Mouse (Mus musculus) forebrain, embryonic 12.5 days (tissue): ENCODE results near the gene Styk1. TPM values are rescaled to one million over a fixed set of nuclear protein-coding genes. Genes with fewer than 3 reads are reported as not detected.

Source experiments
- ATAC-seq: fragments of 200-750 bp; cut with Nextera tagmentation; 2 replicates; pipeline ENCODE4 v1.8.0; 2017; ENCODE audit warnings: moderate TSS enrichment; ENCODE audit not compliant: low FRiP score
- H3K27ac ChIP-seq: fragments of 300-500 bp; sonication (generic); 2 replicates; pipeline ENCODE4 v1.5.1; 2016; ENCODE audit warnings: mild to moderate bottlenecking
- H3K27me3 ChIP-seq: fragments of 300-500 bp; sonication (generic); 2 replicates; pipeline ENCODE4 v1.6.1; 2016; ENCODE audit warnings: mild to moderate bottlenecking
- H3K36me3 ChIP-seq: fragments of 300-500 bp; sonication (generic); replicated peaks from 2 replicates; pipeline ENCODE4 v1.6.1; 2016; ENCODE audit warnings: mild to moderate bottlenecking
- H3K4me1 ChIP-seq: fragments of 300-500 bp; sonication (generic); 2 replicates; pipeline ENCODE4 v1.6.1; 2016
- H3K4me2 ChIP-seq: fragments of 300-500 bp; sonication (generic); 2 replicates; pipeline ENCODE4 v1.6.1; 2016; ENCODE audit warnings: mild to moderate bottlenecking, moderate library complexity
- H3K4me3 ChIP-seq: fragments of 300-500 bp; sonication (generic); replicated peaks from 2 replicates; pipeline ENCODE4 v1.5.1; 2016; ENCODE audit warnings: mild to moderate bottlenecking
- H3K9ac ChIP-seq: fragments of 300-500 bp; sonication (generic); 2 replicates; pipeline ENCODE4 v1.6.1; 2016; ENCODE audit warnings: mild to moderate bottlenecking
- H3K9me3 ChIP-seq: fragments of 300-500 bp; sonication (generic); 2 replicates; pipeline ENCODE4 v1.6.1; 2016
- WGBS: fragments of 180-500 bp; shearing (Covaris S2); methylation state at CpG from one replicate; pipeline ENCODE4 v1.1.7; 2016; 5-methylcytosine and 5-hydroxymethylcytosine counted together
- polyA plus RNA-seq: library from polyadenylated mRNA; unstranded; fragments of >200 nt; fragmentation: Nextera tagmentation; extraction: Ambion mirVana; gene quantifications from 2 replicates; pipeline ENCODE4 v1.2.1, GENCODE M21; 2016

Gene Styk1
- 0.83 and 1.1 TPM in 2 replicates for polyA plus RNA-seq

DNA sequence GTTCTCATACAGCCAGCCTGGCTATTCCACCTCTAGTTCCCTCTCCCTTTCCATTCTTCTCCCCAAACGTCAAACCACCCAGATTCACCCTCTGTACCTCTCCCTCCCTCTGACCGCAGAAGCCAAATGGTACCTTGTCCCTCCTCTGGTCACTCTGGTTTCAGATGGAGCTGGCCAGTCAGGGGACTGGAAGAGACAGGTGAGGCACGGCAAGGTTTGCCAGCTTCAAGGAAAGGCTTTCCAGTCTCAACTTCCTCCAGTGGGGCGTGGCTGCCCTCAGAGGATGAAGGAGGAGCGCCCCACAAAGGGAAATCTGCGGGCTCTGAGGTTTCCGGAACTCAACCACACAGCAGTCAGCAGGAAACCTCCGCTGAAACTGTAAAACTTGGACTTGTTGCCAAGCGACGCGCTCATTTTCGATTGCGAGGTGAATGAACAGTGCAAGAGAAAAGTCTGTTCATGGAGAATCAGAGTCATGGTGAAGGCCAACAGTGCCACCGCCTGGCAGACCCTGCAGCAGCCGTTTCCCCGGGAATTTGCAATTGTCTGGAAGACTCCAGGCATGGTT, at the start of gene Styk1:
Gene Styk1, minus strand, starts transcription at position 246 of the 568 bp plus-strand sequence.
- ATAC-seq, result peak; percentile 79; the same call in 1 of the 2 replicates
- H3K9ac ChIP-seq, result no peak within 1 kb of the TSS; the same call in 1 of the 2 replicates

DNA sequence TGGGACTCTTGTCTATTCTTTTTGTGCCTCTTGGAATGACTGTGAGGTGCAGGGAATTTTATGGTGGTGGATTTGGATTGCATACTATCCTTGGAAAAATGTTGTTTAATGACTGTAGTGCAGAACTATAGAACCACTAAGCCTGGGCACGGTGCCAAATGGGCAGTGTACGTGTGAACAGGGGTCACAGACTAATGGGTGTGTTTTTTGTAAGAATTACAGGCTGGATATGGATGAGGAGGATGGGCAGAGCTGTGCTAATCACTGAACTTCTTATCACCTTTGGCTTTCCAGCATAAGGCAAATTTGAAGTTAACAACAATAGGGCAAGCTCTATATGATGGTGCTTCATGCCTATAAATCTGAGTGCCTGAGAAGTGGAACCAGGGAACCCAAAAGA, 49.6 kb upstream of the Styk1 start:
- Histone ChIP-seq H3K27me3 (no peaks in the 10 kb centered on the region), H3K9me3 (no peaks in the 10 kb centered on the region), H3K36me3 (no peaks in the 10 kb centered on the region), H3K4me3 (no peak overlapping the region), H3K9ac (no peak overlapping the region), H3K27ac (no peak overlapping the region), H3K4me2 (no peak overlapping the region), H3K4me1 (no peaks in the 10 kb centered on the region)
- ATAC-seq, result no peak
- WGBS, result 65% methylated on average over 2 of the region's 2 CpGs

More for the DNA sequence above, at the start of gene Styk1:
- Histone ChIP-seq H3K27me3 (no peaks in the 10 kb centered on the region), H3K27ac (no peak within 1 kb of the TSS), H3K36me3 (no peaks in the 10 kb centered on the region), H3K4me1 (peaks cover 4% of the 10 kb centered on the region), H3K4me3 (peak within 1 kb of the TSS; percentile 31), H3K9me3 (no peaks in the 10 kb centered on the region), H3K4me2 (peak within 1 kb of the TSS; percentile 58)
- WGBS, result 2% methylated on average over 16 of the region's 16 CpGs

DNA sequence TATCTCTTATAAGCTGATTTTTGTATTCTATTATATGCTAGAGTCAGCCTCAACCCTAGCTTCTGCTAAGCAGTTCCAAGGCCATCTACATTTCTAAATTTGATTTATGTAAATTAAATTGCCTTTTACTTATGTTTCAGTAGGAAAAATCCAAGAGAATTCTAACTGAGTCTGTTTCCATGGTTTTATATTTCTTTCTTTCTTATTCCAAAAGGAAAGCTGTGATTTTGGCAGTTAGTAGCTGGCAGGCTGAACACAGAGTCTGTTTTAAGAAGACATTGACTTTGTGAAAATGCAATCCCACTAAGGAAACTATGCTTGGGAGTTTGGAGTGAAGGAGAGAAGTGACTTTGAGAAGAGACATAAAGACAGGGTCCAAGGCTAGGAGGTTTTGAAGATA, 49.2 kb upstream of the Styk1 start:
- H3K4me2 ChIP-seq, result no peak overlapping the region
- no peaks in the 10 kb centered on the region for H3K4me1 ChIP-seq
- H3K4me3 ChIP-seq, result no peak overlapping the region
- H3K9ac ChIP-seq, result no peak overlapping the region
- ATAC-seq, result no peak
- no peaks in the 10 kb centered on the region for H3K36me3 ChIP-seq
- no peak overlapping the region for H3K27ac ChIP-seq
- no peaks in the 10 kb centered on the region for H3K9me3 ChIP-seq
- no peaks in the 10 kb centered on the region for H3K27me3 ChIP-seq

- no peak overlapping the region for H3K9ac ChIP-seq
- no peak overlapping the region for H3K4me2 ChIP-seq
- no peaks in the 10 kb centered on the region for H3K4me1 ChIP-seq
- no peaks in the 10 kb centered on the region for H3K36me3 ChIP-seq
- H3K4me3 ChIP-seq, result no peak overlapping the region
- no peak overlapping the region for H3K27ac ChIP-seq
- H3K27me3 ChIP-seq, result no peaks in the 10 kb centered on the region
- no peaks in the 10 kb centered on the region for H3K9me3 ChIP-seq
- 89% methylated on average over 2 of the region's 2 CpGs for WGBS
- ATAC-seq, result no peak
These were observed 47.9 kb upstream of the Styk1 start for GRCm38 (mm10) chr6:131401259-131401658.

- Histone ChIP-seq H3K27ac (no peak overlapping the region), H3K27me3 (no peaks in the 10 kb centered on the region), H3K36me3 (no peaks in the 10 kb centered on the region), H3K4me1 (no peaks in the 10 kb centered on the region), H3K9ac (no peak overlapping the region), H3K9me3 (no peaks in the 10 kb centered on the region), H3K4me2 (no peak overlapping the region), H3K4me3 (no peak overlapping the region)
- no peak for ATAC-seq
- 76% methylated on average over 1 of the region's 1 CpGs for WGBS
These were observed 43.3 kb upstream of the Styk1 start for GRCm38 (mm10) chr6:131396650-131397049.

DNA sequence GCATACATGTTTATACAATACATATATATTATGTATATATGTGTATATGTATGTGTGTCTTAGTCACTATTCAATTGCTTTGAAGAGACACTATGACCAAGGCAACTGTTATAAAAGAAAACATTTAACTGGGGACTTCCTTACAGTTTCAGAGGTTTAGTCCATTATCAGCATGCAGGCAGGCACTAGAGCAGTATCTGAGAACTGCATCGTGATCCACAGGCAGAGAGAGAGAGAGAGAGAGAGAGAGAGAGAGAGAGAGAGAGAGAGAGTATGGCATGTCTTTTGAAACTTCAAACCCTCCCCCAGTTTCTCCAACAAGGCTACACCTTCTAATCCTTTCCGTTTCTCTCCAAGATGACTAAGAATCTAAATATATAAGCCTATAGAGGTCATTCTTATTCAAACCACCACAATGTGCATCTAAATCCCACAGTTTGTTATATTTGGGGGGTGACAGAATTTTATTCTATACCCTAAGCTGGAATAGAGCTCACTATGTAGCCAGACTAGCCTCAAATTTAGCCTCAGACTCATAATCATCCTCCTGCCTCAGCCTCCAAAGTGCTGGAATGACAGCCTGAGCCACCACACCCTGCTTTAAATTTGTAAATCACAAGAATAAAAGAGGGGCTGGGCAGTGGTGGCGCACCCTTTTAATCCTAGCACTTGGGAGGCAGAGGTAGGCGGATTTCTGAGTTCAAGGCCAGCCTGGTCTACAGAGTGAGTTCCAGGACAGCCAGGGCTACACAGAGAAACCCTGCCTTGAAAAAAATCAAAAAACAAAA, 40.7 kb upstream of the Styk1 start:
- 71% methylated on average over 4 of the region's 4 CpGs for WGBS
- no peaks in the 10 kb centered on the region for H3K36me3 ChIP-seq
- H3K9me3 ChIP-seq, result no peaks in the 10 kb centered on the region
- H3K4me1 ChIP-seq, result no peaks in the 10 kb centered on the region
- H3K4me2 ChIP-seq, result no peak overlapping the region
- H3K9ac ChIP-seq, result no peak overlapping the region
- no peak for ATAC-seq
- 0 out of 2 replicates have a peak, but pooled peaks cover 6% of the 10 kb centered on the region for H3K27me3 ChIP-seq
- H3K27ac ChIP-seq, result no peak overlapping the region
- H3K4me3 ChIP-seq, result no peak overlapping the region

DNA sequence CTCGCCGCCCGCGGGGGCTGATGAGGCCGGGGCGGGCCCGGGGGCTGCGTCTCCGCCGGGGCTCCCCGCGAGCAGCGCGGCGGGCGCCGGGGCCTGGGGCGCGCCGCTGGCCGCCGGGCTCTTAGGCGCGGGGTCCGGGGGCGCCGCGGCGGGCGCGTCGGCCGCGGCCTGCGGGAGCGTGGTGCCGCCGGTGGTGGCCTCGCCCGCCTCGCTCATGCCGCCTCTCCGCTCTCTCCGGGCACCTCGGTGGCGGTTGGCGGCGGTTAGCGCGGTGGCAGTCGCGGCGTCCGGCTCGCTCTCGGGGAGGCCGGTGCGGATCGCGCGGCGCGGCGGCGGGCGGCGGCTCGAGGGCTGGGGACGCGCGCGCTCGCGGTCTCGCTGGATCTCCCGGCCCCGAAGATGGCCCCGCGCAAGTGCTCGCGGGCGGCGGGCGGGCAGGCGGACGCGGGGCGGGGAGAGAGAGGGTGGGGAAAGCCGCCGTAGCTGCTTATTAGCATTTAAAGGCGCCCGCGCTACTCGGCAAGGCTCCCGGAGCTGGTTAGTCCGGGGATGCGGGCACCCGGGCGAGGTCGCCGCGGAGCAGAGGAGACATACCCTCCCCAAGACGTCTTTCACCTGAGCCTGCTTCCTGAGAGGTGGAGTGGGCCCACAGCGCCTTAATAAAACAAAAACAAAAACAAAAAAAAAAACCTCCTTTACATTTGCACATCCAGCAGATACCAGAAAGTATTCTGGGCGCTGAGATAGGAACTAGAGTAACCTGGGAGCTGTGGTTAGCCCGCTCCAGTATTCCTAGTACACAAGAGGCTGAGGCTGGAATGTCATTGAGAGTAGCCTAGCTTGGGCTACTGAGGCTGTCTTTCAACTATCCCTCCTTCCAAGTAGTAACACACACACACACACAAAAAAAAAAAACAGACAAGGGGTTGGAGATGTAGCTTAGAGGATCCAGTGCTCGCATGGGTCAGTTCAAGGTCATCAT, 34.9 kb upstream of the Styk1 start, which contains the start of gene Ybx3:
Gene Ybx3, minus strand, starts transcription at position 437 of the 982 bp plus-strand sequence.
- 2% methylated on average over 46 of the region's 107 CpGs for WGBS
- Histone ChIP-seq H3K27me3 (0 out of 2 replicates have a peak, but pooled peaks cover 6% of the 10 kb centered on the region), H3K4me1 (peaks cover 17% of the 10 kb centered on the region), H3K27ac (peak within 1 kb of the TSS; percentile 86), H3K9me3 (no peaks in the 10 kb centered on the region), H3K36me3 (no peaks in the 10 kb centered on the region), H3K9ac (peak within 1 kb of the TSS; percentile 84), H3K4me3 (peak within 1 kb of the TSS; percentile 73), H3K4me2 (peak within 1 kb of the TSS; percentile 81)
- peak; percentile 95 for ATAC-seq

GRCm38 (mm10) chr6:131387221-131388039, 34.0 kb upstream of the Styk1 start:
- Histone ChIP-seq H3K27ac (peak overlapping the region; percentile 86), H3K4me3 (peak overlapping the region; percentile 73), H3K9ac (peak overlapping the region; percentile 84), H3K36me3 (no peaks in the 10 kb centered on the region), H3K4me2 (peak overlapping the region; percentile 81), H3K27me3 (0 out of 2 replicates have a peak, but pooled peaks cover 6% of the 10 kb centered on the region), H3K4me1 (peaks cover 21% of the 10 kb centered on the region), H3K9me3 (no peaks in the 10 kb centered on the region)
- ATAC-seq, result peak; percentile 44
- under 1% methylated on average over 43 of the region's 43 CpGs for WGBS

GRCm38 (mm10) chr6:131386416-131387019, 33.1 kb upstream of the Styk1 start:
- no peak for ATAC-seq
- no peak overlapping the region for H3K27ac ChIP-seq
- WGBS, result 52% methylated on average over 9 of the region's 9 CpGs

DNA sequence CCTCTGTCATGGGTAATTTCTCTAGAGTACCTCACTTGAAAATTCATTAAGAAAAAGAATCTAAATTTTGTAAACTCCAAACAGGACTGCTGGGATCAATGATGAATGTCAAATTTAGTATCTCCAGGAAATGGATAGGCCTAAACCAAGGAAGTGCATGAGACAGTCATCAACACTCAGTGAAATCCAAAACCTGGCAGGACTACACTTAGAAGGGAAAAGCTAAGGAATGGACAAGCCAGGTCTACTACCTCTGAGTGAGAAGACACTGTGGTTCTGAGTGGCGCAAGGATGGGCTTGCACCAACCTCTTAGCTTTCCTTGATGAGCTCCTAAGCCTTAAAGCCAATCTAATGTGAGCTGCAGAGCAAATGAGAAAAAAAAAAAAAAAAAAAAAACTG, 32.1 kb upstream of the Styk1 start:
- H3K36me3 ChIP-seq, result 0 out of 2 replicates have a peak, but pooled peaks cover under 1% of the 10 kb centered on the region
- WGBS, result 93% methylated on average over 1 of the region's 1 CpGs
- H3K27me3 ChIP-seq, result 0 out of 2 replicates have a peak, but pooled peaks cover 6% of the 10 kb centered on the region
- H3K4me1 ChIP-seq, result peaks cover 27% of the 10 kb centered on the region
- H3K4me3 ChIP-seq, result no peak overlapping the region
- H3K27ac ChIP-seq, result no peak overlapping the region
- no peak overlapping the region for H3K4me2 ChIP-seq
- no peak overlapping the region for H3K9ac ChIP-seq
- H3K9me3 ChIP-seq, result no peaks in the 10 kb centered on the region
- ATAC-seq, result no peak

More at GRCm38 (mm10) chr6:131386416-131387019, 33.1 kb upstream of the Styk1 start:
- Histone ChIP-seq H3K4me1 (peaks cover 27% of the 10 kb centered on the region), H3K9ac (peak overlapping the region; percentile 25; the same call in 1 of the 2 replicates), H3K4me3 (peak overlapping the region; percentile 73), H3K36me3 (no peaks in the 10 kb centered on the region), H3K27me3 (0 out of 2 replicates have a peak, but pooled peaks cover 6% of the 10 kb centered on the region), H3K4me2 (peak overlapping the region; percentile 81), H3K9me3 (no peaks in the 10 kb centered on the region)
